Mouse (Mus musculus) lung, postnatal 0 days (tissue): ENCODE measurements around the gene Mum1l1. TPM values are rescaled to one million over a fixed set of nuclear protein-coding genes. Genes with fewer than 3 reads are reported as not detected.

ENCODE experiments used
- ATAC-seq: fragments of 200-750 bp; cut with Nextera tagmentation; 2 replicates; pipeline ENCODE4 v1.8.0; 2017; ENCODE audit warnings: moderate library complexity
- DNase-seq: peaks from one replicate; pipeline ENCODE4 v3.0.0-alpha.2; 2016; ENCODE audit warnings: low spot score
- H3K27ac ChIP-seq: fragments of 300-500 bp; sonication (generic); 2 replicates; pipeline ENCODE4 v1.5.1; 2014; ENCODE audit warnings: antibody characterized with exemption, mild to moderate bottlenecking, low read length, mixed read lengths
- H3K27me3 ChIP-seq: fragments of 300-500 bp; sonication (generic); replicated peaks from 2 replicates; pipeline ENCODE4 v1.6.1; 2014; ENCODE audit warnings: low read length, mixed read lengths; ENCODE audit not compliant: insufficient read depth
- H3K36me3 ChIP-seq: fragments of 300-500 bp; sonication (generic); 2 replicates; pipeline ENCODE4 v1.6.1; 2014; ENCODE audit warnings: low read length, mixed read lengths; ENCODE audit not compliant: insufficient read depth
- H3K4me1 ChIP-seq: fragments of 300-500 bp; sonication (generic); 2 replicates; pipeline ENCODE4 v1.6.1; 2014; ENCODE audit warnings: antibody characterized with exemption, low read depth, low read length, mixed read lengths; ENCODE audit not compliant: insufficient read depth
- H3K4me2 ChIP-seq: fragments of 300-500 bp; sonication (generic); replicated peaks from 2 replicates; pipeline ENCODE4 v1.6.1; 2014; ENCODE audit warnings: low read depth, mild to moderate bottlenecking, low read length, moderate library complexity, mixed read lengths
- H3K4me3 ChIP-seq: fragments of 300-500 bp; sonication (generic); 2 replicates; pipeline ENCODE4 v1.5.1; 2014; ENCODE audit warnings: low read depth, low read length
- H3K9ac ChIP-seq: fragments of 300-500 bp; sonication (generic); replicated peaks from 2 replicates; pipeline ENCODE4 v1.6.1; 2014; ENCODE audit warnings: low read depth, mild to moderate bottlenecking
- H3K9me3 ChIP-seq: fragments of 300-500 bp; sonication (generic); 2 replicates; pipeline ENCODE4 v1.6.1; 2016; ENCODE audit warnings: low read length, mixed read lengths
- CTCF ChIP-seq: IDR thresholded peaks from 2 replicates; pipeline ENCODE4 v1.5.1; 2016; ENCODE audit warnings: antibody characterized with exemption, mild to moderate bottlenecking
- EP300 ChIP-seq: IDR thresholded peaks from 2 replicates; pipeline ENCODE4 v1.6.1; 2016; ENCODE audit warnings: antibody characterized with exemption, mild to moderate bottlenecking, control low read depth
- WGBS: fragments of 180-500 bp; shearing (Covaris S2); extraction: QIAGEN DNeasy Blood & Tissue Kit; methylation state at CpG from one replicate; pipeline ENCODE4 v1.1.7; 2014; 5-methylcytosine and 5-hydroxymethylcytosine counted together
- polyA plus RNA-seq: library from polyadenylated mRNA; unstranded; fragments of >200 nt; fragmentation: Nextera tagmentation; extraction: Ambion mirVana; gene quantifications from 2 replicates; pipeline ENCODE4 v1.2.1, GENCODE M21; 2015

Gene Mum1l1
- polyA plus RNA-seq, 1 experiment from 2014 or later: 17.2 TPM

DNA sequence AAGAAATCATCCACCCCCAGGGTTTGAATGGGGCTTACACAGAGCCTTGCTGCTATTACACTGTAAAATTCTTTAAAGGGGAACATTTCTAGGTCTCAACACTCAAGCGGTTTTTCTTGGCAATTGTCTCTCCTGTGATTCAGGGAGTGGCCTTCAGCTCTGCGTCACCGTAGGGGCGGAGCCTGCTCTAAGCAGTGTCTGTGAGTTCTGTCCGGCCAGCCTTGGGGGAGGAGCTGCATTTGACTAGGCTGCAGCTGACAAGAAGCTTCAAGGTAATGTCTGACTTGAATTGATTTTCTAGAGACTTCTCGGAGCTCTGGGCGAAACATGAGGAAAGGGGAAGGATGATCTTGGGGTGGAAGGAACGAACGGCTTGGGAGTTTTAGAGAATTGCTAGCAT is 21.3 kb downstream of the Mum1l1 start:
- no peaks in the 10 kb centered on the region for H3K9me3 ChIP-seq
- TF ChIP-seq EP300: no peak
- ATAC-seq (peak; percentile 85), DNase-seq (peak; percentile 82)
- no peak overlapping the region for H3K4me2 ChIP-seq
- WGBS: 36% methylated on average over 9 of the region's 9 CpGs
- no peak overlapping the region for H3K4me3 ChIP-seq
- no peaks in the 10 kb centered on the region for H3K4me1 ChIP-seq
- H3K27ac ChIP-seq: no peak overlapping the region
- no peak overlapping the region for H3K9ac ChIP-seq
- H3K36me3 ChIP-seq: no peaks in the 10 kb centered on the region
- H3K27me3 ChIP-seq: no peaks in the 10 kb centered on the region

DNA sequence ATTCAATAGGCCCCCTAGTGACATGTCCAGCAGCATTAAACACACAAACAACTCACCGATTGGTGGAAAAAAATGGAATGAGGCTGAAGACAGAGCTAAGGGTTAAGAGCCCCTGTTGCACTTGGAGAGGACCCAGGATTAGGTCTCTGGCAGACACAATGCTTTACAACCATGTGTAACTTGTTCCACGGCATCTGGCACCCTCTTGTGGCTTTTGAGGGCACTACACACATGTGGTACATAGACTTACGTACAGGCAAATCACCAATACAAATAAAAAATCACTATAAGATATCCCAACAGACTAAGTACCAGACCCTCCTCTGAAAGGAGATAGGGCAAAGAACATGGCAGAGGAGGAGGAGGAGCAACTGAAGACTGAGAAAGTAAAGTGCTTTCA is 37.5 kb downstream of the Mum1l1 start:
- Histone ChIP-seq H3K9ac (no peak overlapping the region), H3K9me3 (no peaks in the 10 kb centered on the region), H3K36me3 (no peaks in the 10 kb centered on the region), H3K27me3 (no peaks in the 10 kb centered on the region), H3K4me2 (no peak overlapping the region), H3K4me1 (no peaks in the 10 kb centered on the region), H3K27ac (no peak overlapping the region), H3K4me3 (no peak overlapping the region)
- no peak for ATAC-seq
- WGBS: 81% methylated on average over 3 of the region's 3 CpGs
- peak; percentile 47 for TF ChIP-seq CTCF
- no peak for TF ChIP-seq EP300
- no peak for DNase-seq

DNA sequence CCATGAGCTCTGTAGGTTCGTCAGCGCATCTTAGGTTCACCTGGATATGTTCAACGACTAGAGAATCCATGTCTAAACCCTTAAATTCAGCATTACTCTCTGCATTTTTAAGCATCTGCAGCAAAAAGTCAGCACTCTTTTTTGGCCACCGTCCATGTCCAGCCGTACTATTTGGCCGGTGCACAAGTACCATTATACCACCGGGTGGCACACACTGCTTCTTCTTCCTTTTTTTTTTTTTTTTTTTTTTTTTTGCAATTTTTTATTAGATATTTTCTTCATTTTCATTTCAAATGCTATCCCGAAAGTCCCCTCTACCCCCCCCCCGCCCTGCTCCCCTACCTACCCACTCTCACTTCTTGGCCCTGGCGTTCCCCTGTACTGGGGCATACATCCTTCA is 47.2 kb downstream of the Mum1l1 start:
- no peak overlapping the region for H3K4me3 ChIP-seq

DNA sequence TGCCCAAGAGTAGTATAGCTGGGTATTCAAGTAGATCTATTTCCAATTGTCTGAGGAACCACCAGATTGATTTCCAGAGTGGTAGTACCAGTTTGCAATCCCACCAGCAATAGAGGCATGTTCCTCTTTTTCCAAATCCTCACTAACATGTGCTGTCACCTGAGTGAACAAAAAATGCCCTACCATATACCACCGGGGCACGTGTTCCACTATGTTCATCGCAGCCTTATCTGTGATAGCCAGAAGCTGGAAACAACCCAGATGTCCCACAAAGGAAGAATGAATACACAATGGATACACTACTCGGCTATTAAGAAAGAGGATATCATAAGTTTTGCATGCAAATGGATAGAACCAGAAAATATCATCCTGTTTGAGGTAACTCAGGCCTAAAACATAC is 72.1 kb downstream of the Mum1l1 start:
- TF ChIP-seq CTCF (no peak), EP300 (no peak)
- Histone ChIP-seq H3K36me3 (no peaks in the 10 kb centered on the region), H3K4me2 (no peak overlapping the region), H3K9me3 (no peaks in the 10 kb centered on the region), H3K9ac (no peak overlapping the region), H3K4me3 (no peak overlapping the region), H3K4me1 (no peaks in the 10 kb centered on the region), H3K27ac (no peak overlapping the region), H3K27me3 (no peaks in the 10 kb centered on the region)
- DNase-seq (no peak), ATAC-seq (no peak)
- WGBS: 91% methylated on average over 4 of the region's 4 CpGs

More for the DNA sequence above, 47.2 kb downstream of the Mum1l1 start:
- H3K4me2 ChIP-seq: no peak overlapping the region
- ATAC-seq: no peak
- no peaks in the 10 kb centered on the region for H3K9me3 ChIP-seq
- no peak overlapping the region for H3K27ac ChIP-seq
- no peak for DNase-seq
- WGBS: 78% methylated on average over 10 of the region's 10 CpGs
- no peaks in the 10 kb centered on the region for H3K4me1 ChIP-seq
- H3K27me3 ChIP-seq: no peaks in the 10 kb centered on the region
- TF ChIP-seq EP300 (no peak), CTCF (no peak)
- H3K36me3 ChIP-seq: no peaks in the 10 kb centered on the region
- H3K9ac ChIP-seq: no peak overlapping the region

Other genes with a start within 250 kb of the Mum1l1 start
- gene Serpina7, start 124.8 kb upstream of the Mum1l1 start, polyA plus RNA-seq: 0.88 and 1.5 TPM in 2 replicates
- not detected in 2 replicates for gene 4930513O06Rik, start 123.8 kb upstream of the Mum1l1 start, polyA plus RNA-seq
- gene 4933428M09Rik, start 30.8 kb upstream of the Mum1l1 start, polyA plus RNA-seq: 0.13 TPM in 1 of 2 replicates, not detected in the other
- gene Trap1a, start 123.6 kb downstream of the Mum1l1 start, polyA plus RNA-seq: 0.13 TPM in 1 of 2 replicates, not detected in the other